Mouse (Mus musculus) olfactory bulb, adult 2 months (tissue): ENCODE results near the gene Itga2b. TPM values are rescaled to one million over a fixed set of nuclear protein-coding genes. Genes with fewer than 3 reads are reported as not detected.

Experiments used
- H3K27ac ChIP-seq: fragments of 200-500 bp; 2 replicates; pipeline ENCODE4 v1.5.1; 2012; ENCODE audit warnings: low read depth, low read length; ENCODE audit not compliant: insufficient read depth
- H3K4me1 ChIP-seq: fragments of 200-500 bp; 2 replicates; pipeline ENCODE4 v1.6.1; 2012; ENCODE audit warnings: low read length; ENCODE audit not compliant: control insufficient read depth, insufficient read depth
- H3K4me3 ChIP-seq: fragments of 200-500 bp; 2 replicates; pipeline ENCODE4 v1.5.1; 2012; ENCODE audit warnings: mild to moderate bottlenecking, low read depth, low read length, moderate library complexity; ENCODE audit not compliant: insufficient read depth
- CTCF ChIP-seq: fragments of 200-500 bp; IDR thresholded peaks from 2 replicates; pipeline ENCODE4 v1.5.1; 2012; ENCODE audit warnings: low read depth, mild to moderate bottlenecking, low read length, moderate library complexity; ENCODE audit not compliant: insufficient read depth
- POLR2A ChIP-seq: fragments of 200-500 bp; IDR thresholded peaks from 2 replicates; pipeline ENCODE4 v1.6.1; 2012; ENCODE audit warnings: mild to moderate bottlenecking, low read depth, low read length, moderate library complexity; ENCODE audit not compliant: insufficient read depth
- WGBS: fragments of 180-500 bp; shearing (Covaris S2); methylation state at CpG from one replicate; pipeline ENCODE4 v1.1.7; 2018; 5-methylcytosine and 5-hydroxymethylcytosine counted together
- polyA plus RNA-seq: library from polyadenylated mRNA; stranded (reverse); fragments of >200 nt; gene quantifications from 2 replicates; pipeline ENCODE4 v1.2.4, GENCODE M21; 2012; ENCODE audit warnings: low replicate concordance; ENCODE audit not compliant: missing spikeins, insufficient read depth, insufficient read length

Itga2b gene
- polyA plus RNA-seq, 1 experiment: not detected

- TF ChIP-seq CTCF (no peak), POLR2A (no peak)
- WGBS: 73% methylated on average over 18 of the region's 18 CpGs
- peaks cover 41% of the 10 kb centered on the region for H3K4me1 ChIP-seq
- H3K4me3 ChIP-seq: no peak overlapping the region
- H3K27ac ChIP-seq: no peak overlapping the region
These were observed 65.5 kb downstream of the Itga2b start for GRCm38 (mm10) chr11:102404161-102405010.

GRCm38 (mm10) chr11:102403657-102404056 lies 66.3 kb downstream of the Itga2b start:
- Histone ChIP-seq H3K4me3 (no peak overlapping the region), H3K27ac (no peak overlapping the region), H3K4me1 (peaks cover 45% of the 10 kb centered on the region)
- TF ChIP-seq CTCF: no peak
- no peak for TF ChIP-seq POLR2A
- 93% methylated on average over 11 of the region's 11 CpGs for WGBS

Other genes with a start within 250 kb of the Itga2b start
- 223 TPM in 1 of 2 replicates, not detected in the other for gene Hdac5, start 240.0 kb downstream of the Itga2b start, polyA plus RNA-seq
- not detected in 2 replicates for gene BC030867, start 221.2 kb downstream of the Itga2b start, polyA plus RNA-seq
- not detected in 2 replicates for gene Asb16, start 201.4 kb downstream of the Itga2b start, polyA plus RNA-seq
- gene Tmub2, start 185.2 kb downstream of the Itga2b start, polyA plus RNA-seq: 472 TPM in 1 of 2 replicates, not detected in the other
- gene Atxn7l3, start 173.5 kb downstream of the Itga2b start, polyA plus RNA-seq: not detected in 2 replicates
- 213 TPM in 1 of 2 replicates, not detected in the other for gene Ubtf, start 150.4 kb downstream of the Itga2b start, polyA plus RNA-seq
- not detected in 2 replicates for gene Slc4a1, start 103.9 kb downstream of the Itga2b start, polyA plus RNA-seq
- not detected in 2 replicates for gene Rundc3a, start 76.7 kb downstream of the Itga2b start, polyA plus RNA-seq
- gene Slc25a39, start 62.2 kb downstream of the Itga2b start, polyA plus RNA-seq: not detected in 2 replicates
- not detected in 2 replicates for gene Grn, start 39.8 kb downstream of the Itga2b start, polyA plus RNA-seq
- not detected in 2 replicates for gene Fam171a2, start 22.4 kb downstream of the Itga2b start, polyA plus RNA-seq
- 94.4 and 138 TPM in 2 replicates for gene Gpatch8, start 86.3 kb upstream of the Itga2b start, polyA plus RNA-seq
- not detected in 2 replicates for gene Gm11627, start 109.3 kb upstream of the Itga2b start, polyA plus RNA-seq
- gene Fzd2, start 134.3 kb upstream of the Itga2b start, polyA plus RNA-seq: not detected in 2 replicates
- gene Meioc, start 193.6 kb upstream of the Itga2b start, polyA plus RNA-seq: not detected in 2 replicates
- not detected in 2 replicates for gene Ccdc43, start 227.7 kb upstream of the Itga2b start, polyA plus RNA-seq